Mouse (Mus musculus) hindbrain, embryonic 13.5 days (tissue): ENCODE measurements around the gene Spef2. TPM values are rescaled to one million over a fixed set of nuclear protein-coding genes. Genes with fewer than 3 reads are reported as not detected.
"Not testable (repeated sequence)": the region's sequence is repeated elsewhere in the genome, so short reads cannot be mapped to it uniquely, and the experiment has no call there.

Source experiments
- ATAC-seq: fragments of 200-750 bp; cut with Nextera tagmentation; 2 replicates; pipeline ENCODE4 v1.8.0; 2017; ENCODE audit warnings: moderate TSS enrichment; ENCODE audit not compliant: low FRiP score
- H3K27ac ChIP-seq: fragments of 300-500 bp; sonication (generic); 2 replicates; pipeline ENCODE4 v1.5.1; 2015; ENCODE audit warnings: inconsistent platforms, mild to moderate bottlenecking, moderate library complexity
- H3K27me3 ChIP-seq: fragments of 300-500 bp; sonication (generic); 2 replicates; pipeline ENCODE4 v1.6.1; 2015; ENCODE audit warnings: mild to moderate bottlenecking, inconsistent platforms
- H3K36me3 ChIP-seq: fragments of 300-500 bp; sonication (generic); 2 replicates; pipeline ENCODE4 v1.6.1; 2015; ENCODE audit warnings: mild to moderate bottlenecking, inconsistent platforms
- H3K4me1 ChIP-seq: fragments of 300-500 bp; sonication (generic); replicated peaks from 2 replicates; pipeline ENCODE4 v1.6.1; 2015; ENCODE audit warnings: inconsistent platforms
- H3K4me2 ChIP-seq: fragments of 300-500 bp; sonication (generic); 2 replicates; pipeline ENCODE4 v1.6.1; 2015; ENCODE audit warnings: inconsistent platforms, mild to moderate bottlenecking, moderate library complexity
- H3K4me3 ChIP-seq: fragments of 300-500 bp; sonication (generic); 2 replicates; pipeline ENCODE4 v1.5.1; 2015; ENCODE audit warnings: mild to moderate bottlenecking, inconsistent platforms
- H3K9ac ChIP-seq: fragments of 300-500 bp; sonication (generic); 2 replicates; pipeline ENCODE4 v1.6.1; 2015; ENCODE audit warnings: mild to moderate bottlenecking, inconsistent platforms
- H3K9me3 ChIP-seq: fragments of 300-500 bp; sonication (generic); 2 replicates; pipeline ENCODE4 v1.6.1; 2016; ENCODE audit warnings: inconsistent platforms
- whole genome bisulfite sequencing: fragments of 180-500 bp; shearing (Covaris S2); methylation state at CpG from one replicate; pipeline ENCODE4 v1.1.7; 2015; 5-methylcytosine and 5-hydroxymethylcytosine counted together
- polyA plus RNA-seq: library from polyadenylated mRNA; unstranded; fragments of >200 nt; fragmentation: Nextera tagmentation; extraction: Ambion mirVana; gene quantifications from 2 replicates; pipeline ENCODE4 v1.2.1, GENCODE M21; 2015

Spef2 gene
- polyA plus RNA-seq, 1 experiment from 2014 or later: 2.8 TPM

- no peaks in the 10 kb centered on the region for H3K27me3 ChIP-seq
- 89% methylated on average over 3 of the region's 3 CpGs for WGBS
- H3K36me3 ChIP-seq: no peaks in the 10 kb centered on the region
- ATAC-seq: no peak
- no peaks in the 10 kb centered on the region for H3K4me1 ChIP-seq
- H3K27ac ChIP-seq: no peak overlapping the region
- H3K9me3 ChIP-seq: no peaks in the 10 kb centered on the region
- no peak overlapping the region for H3K4me2 ChIP-seq
- no peak overlapping the region for H3K9ac ChIP-seq
- H3K4me3 ChIP-seq: no peak overlapping the region
Observed at GRCm38 (mm10) chr15:9713707-9714106, 35.0 kb downstream of the Spef2 start.

GRCm38 (mm10) chr15:9710330-9710729 is 38.3 kb downstream of the Spef2 start:
- WGBS: 92% methylated on average over 2 of the region's 2 CpGs

GRCm38 (mm10) chr15:9705830-9706450 is 42.7 kb downstream of the Spef2 start:
- Histone ChIP-seq H3K4me2 (no peak overlapping the region), H3K9ac (no peak overlapping the region), H3K9me3 (no peaks in the 10 kb centered on the region), H3K4me3 (no peak overlapping the region), H3K36me3 (no peaks in the 10 kb centered on the region), H3K27me3 (no peaks in the 10 kb centered on the region), H3K4me1 (no peaks in the 10 kb centered on the region), H3K27ac (no peak overlapping the region)
- WGBS: 85% methylated on average over 2 of the region's 2 CpGs
- no peak for ATAC-seq

More at GRCm38 (mm10) chr15:9710330-9710729, 38.3 kb downstream of the Spef2 start:
- H3K27me3 ChIP-seq: no peaks in the 10 kb centered on the region
- H3K4me2 ChIP-seq: no peak overlapping the region
- no peaks in the 10 kb centered on the region for H3K4me1 ChIP-seq
- no peak overlapping the region for H3K4me3 ChIP-seq
- no peaks in the 10 kb centered on the region for H3K36me3 ChIP-seq
- H3K27ac ChIP-seq: no peak overlapping the region
- no peak for ATAC-seq
- H3K9ac ChIP-seq: no peak overlapping the region
- H3K9me3 ChIP-seq: no peaks in the 10 kb centered on the region

- ATAC-seq: no peak
- Histone ChIP-seq H3K36me3 (no peaks in the 10 kb centered on the region), H3K4me3 (no peak overlapping the region), H3K4me2 (no peak overlapping the region), H3K9ac (no peak overlapping the region), H3K27me3 (no peaks in the 10 kb centered on the region), H3K27ac (no peak overlapping the region), H3K9me3 (no peaks in the 10 kb centered on the region), H3K4me1 (no peaks in the 10 kb centered on the region)
Observed at GRCm38 (mm10) chr15:9701845-9702244, 46.8 kb downstream of the Spef2 start.

GRCm38 (mm10) chr15:9691721-9692120 is 56.9 kb downstream of the Spef2 start:
- no peak overlapping the region for H3K27ac ChIP-seq
- H3K4me2 ChIP-seq: no peak overlapping the region
- H3K4me3 ChIP-seq: no peak overlapping the region
- ATAC-seq: no peak
- H3K27me3 ChIP-seq: no peaks in the 10 kb centered on the region
- H3K9ac ChIP-seq: no peak overlapping the region
- no peaks in the 10 kb centered on the region for H3K36me3 ChIP-seq
- no peaks in the 10 kb centered on the region for H3K9me3 ChIP-seq
- H3K4me1 ChIP-seq: no peaks in the 10 kb centered on the region

- Histone ChIP-seq H3K27me3 (no peaks in the 10 kb centered on the region), H3K9me3 (no peaks in the 10 kb centered on the region), H3K4me3 (no peak overlapping the region), H3K36me3 (no peaks in the 10 kb centered on the region), H3K27ac (no peak overlapping the region), H3K9ac (no peak overlapping the region), H3K4me2 (no peak overlapping the region), H3K4me1 (no peaks in the 10 kb centered on the region)
- 88% methylated on average over 5 of the region's 5 CpGs for WGBS
- no peak for ATAC-seq
Observed at GRCm38 (mm10) chr15:9690845-9691244, 57.8 kb downstream of the Spef2 start.

GRCm38 (mm10) chr15:9690436-9690835 is 58.2 kb downstream of the Spef2 start:
- no peak overlapping the region for H3K9ac ChIP-seq
- no peak overlapping the region for H3K27ac ChIP-seq
- no peak overlapping the region for H3K4me3 ChIP-seq
- ATAC-seq: no peak
- H3K4me1 ChIP-seq: no peaks in the 10 kb centered on the region
- H3K27me3 ChIP-seq: no peaks in the 10 kb centered on the region
- H3K9me3 ChIP-seq: no peaks in the 10 kb centered on the region
- H3K4me2 ChIP-seq: no peak overlapping the region
- no peaks in the 10 kb centered on the region for H3K36me3 ChIP-seq
- 71% methylated on average over 1 of the region's 1 CpGs for WGBS

- WGBS: 90% methylated on average over 4 of the region's 4 CpGs
- no peak for ATAC-seq
- no peak overlapping the region for H3K4me2 ChIP-seq
- H3K9ac ChIP-seq: no peak overlapping the region
- no peak overlapping the region for H3K27ac ChIP-seq
- no peaks in the 10 kb centered on the region for H3K9me3 ChIP-seq
- no peaks in the 10 kb centered on the region for H3K27me3 ChIP-seq
- no peaks in the 10 kb centered on the region for H3K36me3 ChIP-seq
- no peaks in the 10 kb centered on the region for H3K4me1 ChIP-seq
- no peak overlapping the region for H3K4me3 ChIP-seq
Observed at GRCm38 (mm10) chr15:9683485-9683884, 65.2 kb downstream of the Spef2 start.

- WGBS: 84% methylated on average over 9 of the region's 9 CpGs
- H3K27ac ChIP-seq: no peak overlapping the region
- no peaks in the 10 kb centered on the region for H3K36me3 ChIP-seq
- no peak overlapping the region for H3K9ac ChIP-seq
- H3K4me1 ChIP-seq: no peaks in the 10 kb centered on the region
- H3K9me3 ChIP-seq: no peaks in the 10 kb centered on the region
- H3K27me3 ChIP-seq: no peaks in the 10 kb centered on the region
- H3K4me3 ChIP-seq: no peak overlapping the region
- H3K4me2 ChIP-seq: no peak overlapping the region
- no peak for ATAC-seq
Observed at GRCm38 (mm10) chr15:9677343-9678036, 71.2 kb downstream of the Spef2 start.

- no peak for ATAC-seq
- Histone ChIP-seq H3K4me2 (no peak overlapping the region), H3K4me3 (no peak overlapping the region), H3K27ac (no peak overlapping the region), H3K4me1 (no peaks in the 10 kb centered on the region), H3K9me3 (no peaks in the 10 kb centered on the region), H3K36me3 (no peaks in the 10 kb centered on the region), H3K9ac (no peak overlapping the region), H3K27me3 (no peaks in the 10 kb centered on the region)
- WGBS: 91% methylated on average over 4 of the region's 4 CpGs
Observed at GRCm38 (mm10) chr15:9668575-9668974, 80.1 kb downstream of the Spef2 start.

GRCm38 (mm10) chr15:9664948-9665347 is 83.7 kb downstream of the Spef2 start:
- not testable (repeated sequence) for H3K9me3 ChIP-seq, H3K27me3 ChIP-seq, H3K4me2 ChIP-seq, H3K9ac ChIP-seq, H3K36me3 ChIP-seq, H3K4me1 ChIP-seq, H3K27ac ChIP-seq, H3K4me3 ChIP-seq, ATAC-seq
- 93% methylated on average over 2 of the region's 2 CpGs for WGBS

GRCm38 (mm10) chr15:9661215-9661614 is 87.5 kb downstream of the Spef2 start:
- no peak for ATAC-seq
- 94% methylated on average over 1 of the region's 1 CpGs for WGBS
- Histone ChIP-seq H3K9ac (no peak overlapping the region), H3K4me2 (no peak overlapping the region), H3K9me3 (no peaks in the 10 kb centered on the region), H3K4me1 (no peaks in the 10 kb centered on the region), H3K4me3 (no peak overlapping the region), H3K27me3 (no peaks in the 10 kb centered on the region), H3K36me3 (no peaks in the 10 kb centered on the region), H3K27ac (no peak overlapping the region)

- 89% methylated on average over 12 of the region's 12 CpGs for WGBS
- Histone ChIP-seq H3K27me3 (no peaks in the 10 kb centered on the region), H3K4me2 (no peak overlapping the region), H3K9me3 (no peaks in the 10 kb centered on the region), H3K4me3 (no peak overlapping the region), H3K4me1 (no peaks in the 10 kb centered on the region), H3K9ac (no peak overlapping the region), H3K27ac (no peak overlapping the region), H3K36me3 (no peaks in the 10 kb centered on the region)
- no peak for ATAC-seq
Observed at GRCm38 (mm10) chr15:9634471-9634870, 114.2 kb downstream of the Spef2 start.
